Mouse (Mus musculus): ENCODE data around the gene Smarcd3.

Smarcd3 gene

GRCm38 (mm10) chr5:24620626-24621025, 3.6 kb downstream of the Smarcd3 start:
- DNase-seq (ENCODE audit: low spot score), result no peak

GRCm38 (mm10) chr5:24620116-24620515, 4.1 kb downstream of the Smarcd3 start:
- DNase-seq (ENCODE audit: low spot score), result no peak

- DNase-seq (ENCODE audit: low spot score), result no peak
Observed at GRCm38 (mm10) chr5:24618921-24619320, 5.3 kb downstream of the Smarcd3 start.

DNA sequence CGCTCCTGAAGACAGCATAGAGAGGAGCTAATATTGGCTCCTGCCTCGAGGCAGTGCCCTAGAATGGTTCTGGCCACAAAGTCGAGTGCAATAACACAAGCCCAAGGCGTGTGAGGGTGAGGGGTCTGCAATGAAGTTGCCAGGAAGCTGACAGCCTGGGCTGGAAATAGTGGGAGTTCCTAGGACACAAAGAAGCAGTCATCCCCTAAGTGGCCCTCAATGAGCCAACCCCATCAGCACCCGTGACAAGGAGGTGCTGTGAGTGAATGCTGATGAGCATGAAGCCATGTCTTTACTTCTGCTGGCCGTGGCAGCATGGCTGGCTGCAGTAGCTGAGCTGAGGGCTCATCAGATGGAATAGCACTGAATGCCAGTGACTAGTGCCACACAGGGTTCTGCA, 9.1 kb downstream of the Smarcd3 start:
- DNase-seq (ENCODE audit: low spot score), result no peak

DNA sequence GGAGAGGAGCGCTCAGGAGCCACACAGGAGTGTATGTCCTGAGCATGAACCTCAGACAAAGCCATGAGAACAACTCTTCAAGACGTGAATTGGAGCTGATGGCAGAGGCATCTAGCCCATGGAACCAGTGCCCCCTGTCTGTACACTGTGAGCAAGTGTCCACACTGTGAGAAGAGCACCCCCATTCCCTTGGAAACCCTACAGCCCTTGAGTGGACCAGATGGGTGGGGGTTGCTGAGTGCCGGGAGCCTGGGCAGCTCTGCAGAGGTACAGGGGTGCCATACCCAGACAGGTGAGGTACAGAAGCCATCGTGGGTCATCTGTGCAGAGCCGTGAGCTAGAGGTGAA, 11.9 kb downstream of the Smarcd3 start:
- DNase-seq (ENCODE audit: low spot score), result no peak

DNA sequence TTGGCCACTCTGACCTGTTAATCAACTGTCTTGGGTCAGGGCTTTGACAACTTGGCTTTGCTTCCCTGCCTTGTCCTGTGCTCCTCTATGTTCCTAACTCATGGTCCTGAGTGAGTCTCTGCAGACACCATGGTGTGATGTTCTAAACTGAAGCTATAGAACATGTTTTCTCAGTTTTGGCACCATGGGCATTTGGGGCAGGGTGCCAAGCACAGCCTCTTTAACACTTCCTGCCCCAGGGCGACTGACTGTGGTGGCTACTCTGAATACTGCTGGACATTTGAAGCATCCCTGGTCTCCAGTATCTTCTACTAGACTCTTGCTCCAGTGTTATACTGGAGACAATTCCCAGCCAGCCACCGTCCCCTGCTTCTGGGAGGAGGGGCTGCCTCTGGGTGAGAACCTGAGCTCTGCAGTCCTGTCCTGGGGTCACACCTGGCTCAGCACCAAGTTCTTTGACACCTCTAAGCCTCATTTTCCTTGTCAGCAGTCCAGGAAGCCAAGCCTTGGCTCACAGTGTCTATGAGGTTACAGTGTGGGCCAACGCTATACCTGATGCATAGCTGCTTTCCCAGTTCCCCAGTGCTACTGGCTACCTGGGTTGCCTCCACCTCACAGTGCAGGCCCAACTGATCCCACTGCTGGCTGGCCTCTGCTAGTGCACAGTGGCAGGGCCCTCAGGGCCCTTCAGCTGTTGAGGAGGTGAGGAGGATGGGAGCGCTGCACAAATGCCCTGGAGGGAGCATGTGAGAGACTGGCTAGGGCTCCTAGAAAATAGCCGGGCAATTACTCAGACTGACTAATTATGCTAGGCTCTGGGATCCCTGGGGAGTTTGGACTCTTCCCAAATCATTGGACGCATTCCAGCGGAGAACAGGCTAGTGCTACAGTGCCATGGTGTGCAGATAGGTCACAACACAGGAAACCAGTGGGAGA, 12.6 kb downstream of the Smarcd3 start:
- no peak for DNase-seq (ENCODE audit: low spot score)

GRCm38 (mm10) chr5:24609388-24609787, 14.8 kb downstream of the Smarcd3 start:
- no peak for DNase-seq (ENCODE audit: low spot score)

DNA sequence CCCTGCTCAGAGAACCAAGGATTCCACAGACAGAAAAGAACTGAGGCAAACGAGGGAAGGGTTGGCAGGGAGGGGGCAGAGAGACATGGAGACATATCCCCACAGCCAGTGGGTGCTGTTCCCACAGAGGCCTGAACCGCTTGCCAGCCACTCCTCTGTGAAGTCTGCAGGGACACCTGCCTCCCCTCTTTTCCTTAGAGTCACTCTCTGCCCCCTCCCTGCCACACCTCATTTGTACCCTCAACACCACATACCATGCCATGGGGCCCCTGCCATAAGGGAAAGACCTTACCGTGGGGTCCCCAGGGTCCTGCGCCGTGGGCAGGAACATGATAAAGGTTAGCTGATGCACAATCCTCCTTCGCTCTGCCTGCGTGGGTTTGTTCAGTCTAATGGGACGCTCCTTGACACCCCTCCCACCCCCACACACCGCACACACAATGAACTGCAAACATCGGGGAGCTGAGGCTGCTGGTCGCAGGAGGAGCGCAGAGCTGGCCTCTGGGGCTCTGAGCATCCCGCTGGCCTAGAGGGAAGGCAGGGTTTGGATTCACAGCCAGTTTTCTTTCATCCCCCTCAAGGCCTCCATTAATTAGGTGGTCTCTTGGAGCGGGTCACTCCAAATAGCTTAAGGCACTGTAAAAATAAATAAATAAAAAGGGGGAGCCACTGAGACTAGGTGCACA, 18.1 kb downstream of the Smarcd3 start:
- DNase-seq (ENCODE audit: low spot score), result no peak

DNA sequence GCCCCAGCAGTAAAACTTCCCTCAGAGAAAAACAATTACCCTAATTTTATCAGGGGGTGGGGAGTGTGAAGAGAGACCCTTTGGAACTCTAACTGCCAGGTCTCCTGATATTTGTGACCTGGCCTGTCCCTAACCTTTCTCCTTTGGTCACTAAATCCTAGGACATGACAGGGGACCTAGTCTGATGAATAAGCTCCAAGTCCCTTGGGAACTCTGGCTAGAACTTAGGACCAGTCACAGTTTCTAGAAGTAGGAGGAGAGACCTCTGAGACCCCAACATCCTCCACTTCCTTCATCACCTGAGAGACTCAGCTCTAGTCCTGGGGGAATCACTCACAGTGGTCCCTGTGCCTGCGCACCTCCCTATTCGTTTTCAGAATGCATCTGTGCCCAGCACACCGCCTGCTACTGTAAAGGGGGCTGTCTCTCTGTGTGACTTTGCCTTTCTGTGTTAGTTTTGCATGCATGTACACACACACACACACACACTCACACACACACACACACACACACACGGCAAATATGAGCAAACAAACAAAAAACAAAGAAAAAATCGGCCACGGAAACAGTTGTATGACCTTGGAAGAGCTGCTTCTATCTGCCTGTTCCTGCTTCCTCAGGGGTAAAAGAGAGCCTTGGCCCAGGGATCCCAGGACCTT, 18.8 kb downstream of the Smarcd3 start:
- no peak for DNase-seq (ENCODE audit: low spot score)

GRCm38 (mm10) chr5:24604656-24605100, 19.5 kb downstream of the Smarcd3 start:
- DNase-seq (ENCODE audit: low spot score), result no peak

GRCm38 (mm10) chr5:24604080-24604655, 20.0 kb downstream of the Smarcd3 start:
- DNase-seq (ENCODE audit: low spot score), result no peak

DNA sequence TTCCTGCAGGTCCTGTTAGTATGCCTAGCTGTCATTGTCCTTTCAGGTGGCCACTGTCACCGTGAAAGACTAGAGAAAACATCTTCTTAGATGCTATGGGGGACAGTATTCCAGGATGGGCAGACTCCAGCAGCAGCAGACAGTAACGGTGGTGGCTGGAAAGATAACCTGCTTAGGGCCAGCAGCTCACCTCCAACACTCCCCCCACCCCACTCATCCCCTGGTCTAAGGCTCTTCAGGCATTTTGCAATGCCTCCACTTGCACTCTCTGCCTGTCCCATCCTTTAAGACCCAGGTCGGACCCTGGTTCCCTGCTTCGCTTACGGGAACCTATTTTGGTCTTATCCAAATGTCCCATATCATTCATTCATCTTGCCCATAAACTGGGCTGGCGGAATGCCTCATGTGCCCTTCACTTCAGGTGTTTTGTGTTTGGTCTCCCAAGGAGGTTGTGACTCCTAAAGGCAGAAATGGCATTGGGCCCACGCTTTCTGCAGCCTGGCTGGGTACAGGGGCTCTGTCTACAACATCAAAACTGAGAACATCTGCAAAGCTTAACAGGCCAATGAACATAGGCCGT, 20.7 kb downstream of the Smarcd3 start:
- DNase-seq (ENCODE audit: low spot score), result no peak

- no peak for DNase-seq (ENCODE audit: low spot score)
Observed at GRCm38 (mm10) chr5:24602751-24603343, 21.4 kb downstream of the Smarcd3 start.

GRCm38 (mm10) chr5:24601911-24602750, 22.1 kb downstream of the Smarcd3 start:
- DNase-seq (ENCODE audit: low spot score), result no peak

DNA sequence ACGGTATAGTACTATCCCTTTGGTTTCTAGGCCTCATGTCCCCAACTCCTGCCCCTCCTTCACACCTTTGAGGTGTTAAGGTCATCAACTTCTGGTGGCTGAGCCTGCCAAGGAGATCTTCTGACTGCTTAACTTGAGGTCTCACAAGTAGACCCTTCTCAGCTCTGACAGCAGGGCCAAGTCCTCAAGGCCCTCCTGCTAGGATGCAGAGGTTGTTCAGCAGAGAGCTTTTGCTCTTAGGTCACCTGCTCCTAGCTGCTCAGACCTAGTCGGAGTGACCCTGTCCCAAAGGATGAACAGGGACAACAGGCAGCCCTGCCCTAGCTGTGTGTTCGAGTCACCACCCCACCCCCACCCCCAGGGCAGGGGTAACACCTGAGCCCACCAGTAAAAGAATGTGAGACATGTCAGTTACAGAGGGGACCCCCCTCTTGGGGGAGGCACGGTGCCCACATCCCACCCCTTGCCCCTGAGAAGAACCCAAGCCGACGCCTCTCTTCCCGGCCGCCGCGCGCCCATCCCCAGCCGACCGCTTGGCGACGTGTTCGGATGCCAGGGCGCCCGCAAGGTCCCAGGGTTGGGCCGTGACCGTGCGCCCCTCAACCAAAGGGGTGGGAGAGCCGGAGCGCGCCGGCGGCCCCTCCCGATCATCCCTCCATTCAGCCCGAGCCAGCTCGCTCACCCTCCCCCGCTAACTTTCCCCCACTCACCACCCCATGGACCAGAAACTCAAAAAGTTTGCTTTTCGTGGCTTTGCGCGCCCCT, 23.0 kb downstream of the Smarcd3 start:
- DNase-seq (ENCODE audit: low spot score), result no peak

GRCm38 (mm10) chr5:24600236-24600635, 24.0 kb downstream of the Smarcd3 start:
- DNase-seq (ENCODE audit: low spot score), result no peak

DNA sequence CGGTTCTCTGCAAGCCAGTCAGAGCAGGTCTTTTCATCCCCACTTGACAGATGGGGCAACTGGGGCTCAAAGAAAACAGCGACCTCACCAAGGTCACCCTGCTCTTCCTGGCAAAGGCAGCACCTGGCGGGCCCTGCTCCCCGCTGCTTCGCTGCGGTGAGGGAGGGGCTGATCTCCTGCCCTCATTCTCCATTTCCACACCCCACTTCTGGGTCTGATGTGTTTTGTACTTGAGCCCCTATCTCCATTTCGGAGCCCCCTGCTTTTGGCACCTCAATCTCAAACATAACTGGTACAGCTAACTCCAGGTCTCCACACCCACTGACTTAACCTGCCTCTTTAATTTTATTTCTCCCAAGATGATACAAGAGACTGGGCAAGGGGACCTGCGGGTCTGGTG, 25.1 kb downstream of the Smarcd3 start:
- no peak for DNase-seq (ENCODE audit: low spot score)

DNA sequence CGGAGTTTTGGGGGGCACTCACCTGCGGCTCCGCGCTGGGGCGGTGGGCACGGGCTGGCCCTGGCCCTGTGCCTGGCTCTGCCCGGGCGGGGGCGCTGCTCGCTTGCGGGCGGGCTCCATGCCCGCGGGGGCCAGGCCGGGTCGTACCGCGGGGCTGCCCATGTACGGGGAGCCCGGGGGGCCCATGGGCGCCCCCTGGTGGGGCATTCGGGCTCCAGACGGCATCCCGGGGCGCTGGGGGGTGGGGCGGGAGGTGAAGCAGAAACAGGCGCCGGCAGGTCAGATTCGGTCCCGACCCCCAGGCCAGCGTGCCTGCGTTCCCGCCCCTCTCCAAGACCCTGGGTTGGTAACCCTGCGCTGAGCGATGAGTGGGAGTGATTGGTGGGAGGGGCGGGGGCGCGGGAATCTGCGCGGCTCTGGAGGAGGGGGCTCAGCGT, 25.6 kb downstream of the Smarcd3 start:
- no peak for DNase-seq (ENCODE audit: low spot score)

DNA sequence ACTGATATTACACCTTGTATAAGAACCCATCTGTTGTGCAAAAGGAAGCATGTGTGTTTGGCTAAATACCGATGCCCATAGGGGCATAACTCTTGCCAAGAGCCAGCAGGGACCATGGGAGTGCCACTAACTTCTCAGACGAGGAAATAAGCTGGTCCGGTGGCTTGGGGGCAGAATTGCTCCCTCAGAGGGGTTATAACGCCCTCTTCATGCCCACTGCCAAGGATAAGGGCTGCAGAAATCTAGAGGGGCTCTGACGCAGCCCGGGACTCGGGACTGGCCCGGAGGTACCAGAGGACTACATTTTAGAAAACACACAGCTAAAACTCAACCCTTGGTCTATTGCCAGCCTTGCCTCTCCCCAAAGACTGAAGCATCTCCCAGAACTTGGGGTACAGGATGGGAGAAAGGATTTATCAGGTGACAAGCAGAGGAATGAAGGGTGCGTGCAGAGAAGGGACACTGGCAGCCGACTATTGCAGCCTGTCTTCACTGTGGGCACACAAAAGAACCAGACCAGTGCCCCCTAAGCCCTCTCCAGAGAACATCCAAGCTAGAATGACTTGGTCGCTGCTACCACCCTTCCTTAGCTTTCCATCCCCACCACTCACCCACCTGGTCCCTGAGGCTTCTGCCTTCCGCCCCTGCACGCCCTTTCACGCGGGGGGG, 26.2 kb downstream of the Smarcd3 start:
- DNase-seq (ENCODE audit: low spot score), result no peak
